10 mouse cellular contexts compared by ENCODE assay signal in genomic region chr2:70566603-70566981, GRCm38 (mm10). TPM values are rescaled to one million over a fixed set of nuclear protein-coding genes. Genes with fewer than 3 reads are reported as not detected.
DNase-seq lines count a peak whose midpoint lies in the region; ATAC-seq lines count a peak whose summit lies in the region.
"Had no signal": no experiment of that assay in that cellular context is flagged by ENCODE, and none has a peak within 500 bp of the region (broad histone marks: within the 10 kb centered on the region; RNA-seq: fewer than 3 reads in every experiment).

No protein-coding gene starts in this region.

- H3K9me3 ChIP-seq in intestine, embryonic 14.5 days (ENCODE audit: control insufficient read depth, low read length) = no peaks in the 10 kb centered on the region
- H3K9me3 ChIP-seq in intestine, embryonic 15.5 days = no peaks in the 10 kb centered on the region
- no peaks in the 10 kb centered on the region for H3K9me3 ChIP-seq in forebrain, embryonic 11.5 days (ENCODE audit: control insufficient read depth, low read length)
- no peaks in the 10 kb centered on the region for H3K9me3 ChIP-seq in midbrain, embryonic 10.5 days (replicated peaks)

- H3K4me1 ChIP-seq in intestine, embryonic 14.5 days (replicated peaks; ENCODE audit: control insufficient read depth, insufficient read depth, low read length) = peaks cover 10% of the 10 kb centered on the region; the same call in 1 of the 2 replicates
- peaks cover 36% of the 10 kb centered on the region for H3K4me1 ChIP-seq in intestine, embryonic 15.5 days (replicated peaks)
- peaks cover 39% of the 10 kb centered on the region for H3K4me1 ChIP-seq in forebrain, embryonic 11.5 days (replicated peaks; ENCODE audit: control insufficient read depth, insufficient read depth, low read length)
- peaks cover 74% of the 10 kb centered on the region for H3K4me1 ChIP-seq in midbrain, embryonic 10.5 days

- ATAC-seq in intestine, embryonic 14.5 days (replicated peaks; ENCODE audit: low FRiP score, low TSS enrichment, low read depth) = no peak
- no peak for ATAC-seq in intestine, embryonic 15.5 days
- no peak for ATAC-seq in forebrain, embryonic 11.5 days (replicated peaks; ENCODE audit: low FRiP score)
- no peak for ATAC-seq in monocyte, adult 5-6 weeks (replicated peaks; ENCODE audit: insufficient number of reproducible peaks, low FRiP score, low TSS enrichment, poor library complexity, severe bottlenecking)

- H3K9ac ChIP-seq in intestine, embryonic 14.5 days (ENCODE audit: low read length) = no peak overlapping the region
- no peak overlapping the region for H3K9ac ChIP-seq in intestine, embryonic 15.5 days
- H3K9ac ChIP-seq in forebrain, embryonic 11.5 days (ENCODE audit: low read length) = peak overlapping the region; percentile 29; the same call in 1 of the 2 replicates

- H3K4me2 ChIP-seq in intestine, embryonic 14.5 days (ENCODE audit: low read length) = no peak overlapping the region
- no peak overlapping the region for H3K4me2 ChIP-seq in intestine, embryonic 15.5 days (replicated peaks)
- peak overlapping the region; percentile 45; the same call in 1 of the 2 replicates for H3K4me2 ChIP-seq in forebrain, embryonic 11.5 days (ENCODE audit: low read depth, low read length, severe bottlenecking)

- peak; percentile 54 for DNase-seq in intestine, embryonic 14.5 days (ENCODE audit: low spot score)
- peak; percentile 16 for DNase-seq in ES-CJ7 (ENCODE audit: low read depth, low spot score)
- DNase-seq in forebrain, embryonic 11.5 days (ENCODE audit: low spot score) = peak; percentile 61
- DNase-seq in midbrain, embryonic 10.5 days (ENCODE audit: low spot score) = no peak
- no peak for DNase-seq in spleen, adult 18-20 months
- no peak for DNase-seq in cerebellum, adult 9-11 months
- DNase-seq: gastrocnemius, adult 2 months had no signal

- no peak overlapping the region for H3K4me3 ChIP-seq in intestine, embryonic 14.5 days (ENCODE audit: low read depth, low read length)
- no peak overlapping the region for H3K4me3 ChIP-seq in intestine, embryonic 15.5 days (replicated peaks)
- H3K4me3 ChIP-seq in forebrain, embryonic 11.5 days (ENCODE audit: low read depth, low read length) = peak overlapping the region; percentile 22; the same call in 1 of the 2 replicates
- H3K4me3 ChIP-seq in midbrain, embryonic 10.5 days = peak overlapping the region; percentile 56
- H3K4me3 ChIP-seq: gastrocnemius, adult 2 months had no signal

- whole genome bisulfite sequencing in intestine, embryonic 14.5 days = 3% methylated on average over 18 of the region's 18 CpGs
- WGBS in intestine, embryonic 15.5 days = 3% methylated on average over 18 of the region's 18 CpGs
- under 1% methylated on average over 18 of the region's 18 CpGs for WGBS in forebrain, embryonic 11.5 days
- WGBS in midbrain, embryonic 10.5 days = 1% methylated on average over 18 of the region's 18 CpGs

- H3K27me3 ChIP-seq in intestine, embryonic 14.5 days (replicated peaks; ENCODE audit: control insufficient read depth, insufficient read depth, low read length) = peaks cover 96% of the 10 kb centered on the region
- H3K27me3 ChIP-seq in intestine, embryonic 15.5 days (replicated peaks) = peaks cover 94% of the 10 kb centered on the region
- H3K27me3 ChIP-seq in forebrain, embryonic 11.5 days (ENCODE audit: control insufficient read depth, insufficient read depth, low read length) = peaks cover 93% of the 10 kb centered on the region
- H3K27me3 ChIP-seq in midbrain, embryonic 10.5 days (ENCODE audit: low read depth, poor library complexity, severe bottlenecking) = peaks cover 100% of the 10 kb centered on the region

- no peak overlapping the region for H3K27ac ChIP-seq in intestine, embryonic 14.5 days (ENCODE audit: low read depth)
- H3K27ac ChIP-seq in intestine, embryonic 15.5 days = no peak overlapping the region
- no peak overlapping the region for H3K27ac ChIP-seq in forebrain, embryonic 11.5 days (ENCODE audit: low read depth, low read length)
- H3K27ac ChIP-seq in midbrain, embryonic 10.5 days (replicated peaks) = no peak overlapping the region
- H3K27ac ChIP-seq: gastrocnemius, adult 2 months had no signal

- no peaks in the 10 kb centered on the region for H3K36me3 ChIP-seq in intestine, embryonic 14.5 days (ENCODE audit: control insufficient read depth, insufficient read depth, low read length)
- no peaks in the 10 kb centered on the region for H3K36me3 ChIP-seq in intestine, embryonic 15.5 days
- H3K36me3 ChIP-seq in forebrain, embryonic 11.5 days (ENCODE audit: control insufficient read depth, insufficient read depth, low read length) = no peaks in the 10 kb centered on the region
- H3K36me3 ChIP-seq in midbrain, embryonic 10.5 days = no peaks in the 10 kb centered on the region

RNA-seq across cellular contexts. Expression of gene Gad1, which starts 13.7 kb away (rescaled TPM):
- polyA plus RNA-seq in intestine, embryonic 14.5 days (2014; fragmentation: Nextera tagmentation; extraction: Ambion mirVana) = 0.16 TPM in 1 of 2 replicates, not detected in the other
- 0.16 and 0.49 TPM in 2 replicates for polyA plus RNA-seq in intestine, embryonic 15.5 days (2015; fragmentation: Nextera tagmentation; extraction: Ambion mirVana)
- polyA plus RNA-seq in forebrain, embryonic 11.5 days (2014; fragmentation: Nextera tagmentation; extraction: Ambion mirVana) = 14.2 and 17.2 TPM in 2 replicates
- 2.6 and 7.9 TPM in 2 replicates for polyA plus RNA-seq in midbrain, embryonic 10.5 days (2016; fragmentation: Nextera tagmentation; extraction: Ambion mirVana)
- total RNA-seq in monocyte, adult 5-6 weeks (2017) = 0.38 to 1.6 TPM in 2 of 3 replicates, not detected in the other
- total RNA-seq: MEL had no signal

RNA-seq across cellular contexts. Expression of gene Erich2, which starts 58.0 kb away (rescaled TPM):
- 0.88 and 1.9 TPM in 2 replicates for polyA plus RNA-seq in intestine, embryonic 14.5 days (2014; fragmentation: Nextera tagmentation; extraction: Ambion mirVana)
- polyA plus RNA-seq in intestine, embryonic 15.5 days (2015; fragmentation: Nextera tagmentation; extraction: Ambion mirVana) = 0.88 and 1.5 TPM in 2 replicates
- polyA plus RNA-seq in forebrain, embryonic 11.5 days (2014; fragmentation: Nextera tagmentation; extraction: Ambion mirVana) = 0.79 and 0.80 TPM in 2 replicates
- 1.9 and 2.2 TPM in 2 replicates for polyA plus RNA-seq in midbrain, embryonic 10.5 days (2016; fragmentation: Nextera tagmentation; extraction: Ambion mirVana)
- total RNA-seq in monocyte, adult 5-6 weeks (2017) = not detected in 3 replicates
- total RNA-seq: gastrocnemius, adult 2 months; MEL had no signal

Comparison
In these comparisons a context has a peak if more than half of its experiments do, and no peak if none do; other contexts are left out.
1. DNase-seq: peak in intestine, embryonic 14.5 days (single experiment), ES-CJ7 (single experiment) and forebrain, embryonic 11.5 days (single experiment); none in midbrain, embryonic 10.5 days (single experiment), spleen, adult 18-20 months (0 of 2) and cerebellum, adult 9-11 months (single experiment).
2. H3K4me3 ChIP-seq: peak in forebrain, embryonic 11.5 days (single experiment) and midbrain, embryonic 10.5 days (single experiment); none in intestine, embryonic 14.5 days (single experiment) and intestine, embryonic 15.5 days (single experiment).